Mouse (Mus musculus): ENCODE data around the gene Epha10.
A peak's percentile ranks its signal among the peaks of the same experiment; 100 is the strongest.

- TF ChIP-seq POLR2A (IDR thresholded peaks at IDR 0.05; ENCODE audit: insufficient read depth, low read depth, low read length) = no peak
- peak; percentile 42 for TF ChIP-seq CTCF (IDR thresholded peaks at IDR 0.05)
- no peak for TF ChIP-seq EP300 (IDR thresholded peaks at IDR 0.05; ENCODE audit: insufficient read depth, low read depth, low read length)
Observed at GRCm38 (mm10) chr4:124872719-124873118, 8.0 kb upstream of the Epha10 start.
